Mouse (Mus musculus): ENCODE results near the gene Olfr1110.
"Not testable (repeated sequence)": the region's sequence is repeated elsewhere in the genome, so short reads cannot be mapped to it uniquely, and the experiment has no call there.

DNA sequence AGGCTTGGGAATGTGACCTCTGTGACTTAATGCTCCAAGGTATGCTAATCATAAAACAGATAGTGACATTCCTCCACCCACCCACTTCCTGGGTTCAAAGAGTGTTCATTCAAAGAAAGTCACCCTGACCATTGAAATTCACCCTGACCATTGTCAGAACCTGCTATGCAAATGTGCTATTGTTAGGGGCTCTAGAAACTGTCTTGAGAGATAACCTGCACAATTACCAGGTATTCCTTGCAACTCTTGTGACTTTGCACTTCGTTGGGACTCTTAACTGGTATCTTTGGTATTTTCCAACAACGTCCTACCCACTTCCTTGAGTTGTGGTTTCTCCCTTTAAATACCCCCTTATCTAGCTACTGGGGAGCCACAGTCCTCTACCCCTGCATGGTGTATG is 27.6 kb upstream of the Olfr1110 start:
- not testable (repeated sequence) for TF ChIP-seq POLR2A (IDR thresholded peaks at IDR 0.05; ENCODE audit: insufficient read depth, low read length); CTCF (IDR thresholded peaks at IDR 0.05; ENCODE audit: low read depth, low read length)
